In the genomic region with DNA sequence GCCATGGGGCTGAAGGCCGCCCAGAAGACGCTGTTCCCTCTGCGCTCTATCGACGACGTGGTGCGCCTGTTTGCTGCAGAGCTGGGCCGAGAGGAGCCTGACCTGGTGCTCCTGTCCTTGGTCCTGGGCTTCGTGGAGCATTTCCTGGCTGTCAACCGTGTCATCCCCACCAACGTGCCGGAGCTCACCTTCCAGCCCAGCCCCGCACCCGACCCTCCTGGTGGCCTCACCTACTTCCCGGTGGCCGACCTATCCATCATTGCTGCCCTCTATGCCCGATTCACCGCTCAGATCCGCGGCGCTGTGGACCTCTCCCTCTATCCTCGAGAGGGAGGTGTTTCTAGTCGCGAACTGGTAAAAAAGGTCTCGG, we compare ENCODE assay signal across 7 mouse cellular contexts. TPM values are rescaled to one million over a fixed set of nuclear protein-coding genes. Genes with fewer than 3 reads are reported as not detected.
DNase-seq lines count a peak whose midpoint lies in the region; ATAC-seq and TF ChIP-seq lines count a peak whose summit lies in the region.

No protein-coding gene starts in this region.

- no peaks in the 10 kb centered on the region for H3K27me3 ChIP-seq in limb, embryonic 14.5 days (ENCODE audit: control insufficient read depth, insufficient read depth, low read length)
- H3K27me3 ChIP-seq in small intestine, adult 2 months (ENCODE audit: control insufficient read depth, insufficient read depth, low read length): no peaks in the 10 kb centered on the region

- peak overlapping the region; percentile 87 for H3K4me3 ChIP-seq in limb, embryonic 14.5 days (replicated peaks; ENCODE audit: low read length)
- peak overlapping the region; percentile 81 for H3K4me3 ChIP-seq in small intestine, adult 2 months (ENCODE audit: low read depth, low read length)

- WGBS in limb, embryonic 14.5 days: under 1% methylated on average over 18 of the region's 25 CpGs
- under 1% methylated on average over 25 of the region's 25 CpGs for WGBS in small intestine, adult 2 months

- H3K4me2 ChIP-seq in limb, embryonic 14.5 days (replicated peaks; ENCODE audit: low read depth, low read length, severe bottlenecking): peak overlapping the region; percentile 75

- no peak for TF ChIP-seq CTCF in small intestine, adult 2 months (IDR thresholded peaks at IDR 0.05; ENCODE audit: extremely low read depth, insufficient read length, insufficient replicate concordance, low read depth, low read length)

- peaks cover 39% of the 10 kb centered on the region for H3K36me3 ChIP-seq in limb, embryonic 14.5 days (ENCODE audit: control insufficient read depth, insufficient read depth, low read length)
- H3K36me3 ChIP-seq in small intestine, adult 2 months (ENCODE audit: control insufficient read depth, insufficient read depth, low read length): peaks cover 20% of the 10 kb centered on the region

- no peak for TF ChIP-seq POLR2A in limb, embryonic 14.5 days (IDR thresholded peaks at IDR 0.05; ENCODE audit: borderline replicate concordance, extremely low read depth, insufficient read depth, insufficient read length)
- no peak for TF ChIP-seq POLR2A in small intestine, adult 2 months (IDR thresholded peaks at IDR 0.05; ENCODE audit: low read depth, low read length)

- no peaks in the 10 kb centered on the region for H3K9me3 ChIP-seq in limb, embryonic 14.5 days (ENCODE audit: control insufficient read depth, low read length)

- no peak for ATAC-seq in limb, embryonic 14.5 days (ENCODE audit: low FRiP score, low read depth)

- peaks cover 15% of the 10 kb centered on the region for H3K4me1 ChIP-seq in limb, embryonic 14.5 days (ENCODE audit: control insufficient read depth, insufficient read depth, low read length)
- H3K4me1 ChIP-seq in small intestine, adult 2 months (ENCODE audit: control insufficient read depth, insufficient read depth, insufficient read length, low read length): peaks cover 12% of the 10 kb centered on the region

- peak; percentile 45 for DNase-seq in ovary, postnatal 36 days (ENCODE audit: low spot score)
- DNase-seq in ovary, postnatal 10 days (ENCODE audit: low spot score): no peak
- peak; percentile 48 to 62 for DNase-seq in cerebellum, postnatal 10 days
- peak; percentile 37 to 45 for DNase-seq in heart, postnatal 10 days
- DNase-seq in limb, embryonic 14.5 days (ENCODE audit: low spot score): no peak
- DNase-seq in retina, embryonic 14.5 days (ENCODE audit: low spot score): no peak

- intact Hi-C loops in heart, postnatal 10 days (cut with DNase I): no loop called here

- H3K9ac ChIP-seq in limb, embryonic 14.5 days (ENCODE audit: low read depth, low read length, severe bottlenecking): peak overlapping the region; percentile 83

- H3K27ac ChIP-seq in limb, embryonic 14.5 days (replicated peaks; ENCODE audit: low read depth, low read length): peak overlapping the region; percentile 73
- no peak overlapping the region for H3K27ac ChIP-seq in small intestine, adult 2 months (ENCODE audit: insufficient read depth, low read depth, low read length)

RNA-seq across cellular contexts. Expression of a gene that starts 0.7 kb away (rescaled TPM):
- total RNA-seq in heart, postnatal 10 days (2021): 10 to 100 TPM; 18.6 to 21.8 TPM
- polyA plus RNA-seq in limb, embryonic 14.5 days (2012; rRNA removed): 102 and 117 TPM in 2 replicates
- polyA plus RNA-seq in limb, embryonic 14.5 days (2014; fragmentation: Nextera tagmentation; extraction: Ambion mirVana): 60.4 and 65.6 TPM in 2 replicates
- polyA plus RNA-seq in small intestine, adult 2 months (2012; rRNA removed): 23.6 and 38.5 TPM in 2 replicates

RNA-seq across cellular contexts. Expression of a gene that starts 5.5 kb away (rescaled TPM):
- 10 to 100 TPM; 52.3 to 52.4 TPM for total RNA-seq in heart, postnatal 10 days (2021)
- polyA plus RNA-seq in limb, embryonic 14.5 days (2012; rRNA removed): 90.4 and 122 TPM in 2 replicates
- polyA plus RNA-seq in limb, embryonic 14.5 days (2014; fragmentation: Nextera tagmentation; extraction: Ambion mirVana): 8.8 and 10.5 TPM in 2 replicates
- polyA plus RNA-seq in small intestine, adult 2 months (2012; rRNA removed): 41.0 and 77.3 TPM in 2 replicates

RNA-seq across cellular contexts. Expression of a gene that starts 28.0 kb away (rescaled TPM):
- 100 to 1,000 TPM; 118 to 143 TPM for total RNA-seq in heart, postnatal 10 days (2021)
- polyA plus RNA-seq in limb, embryonic 14.5 days (2012; rRNA removed): 252 and 276 TPM in 2 replicates
- polyA plus RNA-seq in limb, embryonic 14.5 days (2014; fragmentation: Nextera tagmentation; extraction: Ambion mirVana): 149 and 159 TPM in 2 replicates
- 99.0 and 171 TPM in 2 replicates for polyA plus RNA-seq in small intestine, adult 2 months (2012; rRNA removed)

RNA-seq across cellular contexts. Expression of a gene that starts 29.2 kb away (rescaled TPM):
- total RNA-seq in heart, postnatal 10 days (2021): 1 to 10 TPM; 9.6 to 9.9 TPM
- 15.2 and 17.0 TPM in 2 replicates for polyA plus RNA-seq in limb, embryonic 14.5 days (2012; rRNA removed)
- 1.4 and 2.0 TPM in 2 replicates for polyA plus RNA-seq in limb, embryonic 14.5 days (2014; fragmentation: Nextera tagmentation; extraction: Ambion mirVana)
- 26.0 and 53.2 TPM in 2 replicates for polyA plus RNA-seq in small intestine, adult 2 months (2012; rRNA removed)

RNA-seq across cellular contexts. Expression of a gene that starts 48.8 kb away (rescaled TPM):
- 100 to 1,000 TPM; 622 to 693 TPM for total RNA-seq in heart, postnatal 10 days (2021)
- polyA plus RNA-seq in limb, embryonic 14.5 days (2012; rRNA removed): 20.5 and 23.9 TPM in 2 replicates
- polyA plus RNA-seq in limb, embryonic 14.5 days (2014; fragmentation: Nextera tagmentation; extraction: Ambion mirVana): 17.3 and 22.8 TPM in 2 replicates
- polyA plus RNA-seq in small intestine, adult 2 months (2012; rRNA removed): 3.2 and 5.0 TPM in 2 replicates

Comparison
In these comparisons a context has a peak if more than half of its experiments do, and no peak if none do; other contexts are left out.
1. DNase-seq: peak in ovary, postnatal 36 days (single experiment), cerebellum, postnatal 10 days (2 of 2) and heart, postnatal 10 days (2 of 2); none in ovary, postnatal 10 days (single experiment), limb, embryonic 14.5 days (single experiment) and retina, embryonic 14.5 days (single experiment).